Mouse (Mus musculus): Measurements from ENCODE around the gene Bmp8a. TPM values are rescaled to one million over a fixed set of nuclear protein-coding genes. Genes with fewer than 3 reads are reported as not detected.
"Not testable (repeated sequence)": the region's sequence is repeated elsewhere in the genome, so short reads cannot be mapped to it uniquely, and the experiment has no call there.

Gene Bmp8a
- polyA plus RNA-seq, 1 experiment, result 1.2 TPM

GRCm38 (mm10) chr4:123327630-123328029 lies 15.4 kb downstream of the Bmp8a start:
- no peak overlapping the region for H3ac ChIP-seq (ENCODE audit: control insufficient read depth, insufficient read length)
- H3K27me3 ChIP-seq (ENCODE audit: control insufficient read depth, insufficient read depth, insufficient read length), result peaks cover 8% of the 10 kb centered on the region
- no peak for TF ChIP-seq E2F4 (IDR thresholded peaks at IDR 0.05; ENCODE audit: insufficient read depth)
- no peak for TF ChIP-seq TCF12 (IDR thresholded peaks at IDR 0.05; ENCODE audit: insufficient read depth, poor library complexity, severe bottlenecking)
- no peak for TF ChIP-seq MYOD1 (IDR thresholded peaks at IDR 0.05; ENCODE audit: control insufficient read depth in 1 of 3, insufficient read length in 2 of 3, low read depth in 2 of 3)
- no peak for TF ChIP-seq CEBPB (IDR thresholded peaks at IDR 0.05; ENCODE audit: insufficient read depth, poor library complexity, severe bottlenecking)
- TF ChIP-seq SRF (IDR thresholded peaks at IDR 0.05; ENCODE audit: control insufficient read depth, insufficient read length, low read depth), result no peak
- no peak for TF ChIP-seq MAX (IDR thresholded peaks at IDR 0.05; ENCODE audit: low read depth)
- TF ChIP-seq TCF3 (IDR thresholded peaks at IDR 0.05; ENCODE audit: insufficient read length, low read depth), result no peak
- TF ChIP-seq MYOG (IDR thresholded peaks at IDR 0.05; ENCODE audit: control insufficient read depth in 1 of 3, insufficient read depth in 1 of 3, insufficient read length in 2 of 3, low read depth in 2 of 3), result no peak
- TF ChIP-seq POLR2AphosphoS2 (IDR thresholded peaks at IDR 0.05; ENCODE audit: insufficient read length, low read depth), result no peak
- H3K36me3 ChIP-seq (ENCODE audit: control insufficient read depth, insufficient read depth), result no peaks in the 10 kb centered on the region
- H3K79me2 ChIP-seq (ENCODE audit: control insufficient read depth, insufficient read depth), result no peaks in the 10 kb centered on the region
- no peak overlapping the region for H3K4me2 ChIP-seq (ENCODE audit: low read depth)
- H3K4me3 ChIP-seq, result no peak overlapping the region

GRCm38 (mm10) chr4:123326087-123326486 lies 17.0 kb downstream of the Bmp8a start:
- no peak overlapping the region for H3ac ChIP-seq (ENCODE audit: control insufficient read depth, insufficient read length)
- no peak overlapping the region for H3K4me3 ChIP-seq
- peaks cover 8% of the 10 kb centered on the region for H3K27me3 ChIP-seq (ENCODE audit: control insufficient read depth, insufficient read depth, insufficient read length)
- no peaks in the 10 kb centered on the region for H3K79me2 ChIP-seq (ENCODE audit: control insufficient read depth, insufficient read depth)
- H3K36me3 ChIP-seq (ENCODE audit: control insufficient read depth, insufficient read depth), result no peaks in the 10 kb centered on the region
- peak overlapping the region; percentile 1 for H3K4me2 ChIP-seq (ENCODE audit: low read depth)
- no peak for TF ChIP-seq MYOG (IDR thresholded peaks at IDR 0.05; ENCODE audit: control insufficient read depth in 1 of 3, insufficient read depth in 1 of 3, insufficient read length in 2 of 3, low read depth in 2 of 3)
- TF ChIP-seq USF1 (IDR thresholded peaks at IDR 0.05; ENCODE audit: low read depth), result no peak
- no peak for TF ChIP-seq TCF12 (IDR thresholded peaks at IDR 0.05; ENCODE audit: insufficient read depth, poor library complexity, severe bottlenecking)
- TF ChIP-seq CEBPB (IDR thresholded peaks at IDR 0.05; ENCODE audit: insufficient read depth, poor library complexity, severe bottlenecking), result no peak
- no peak for TF ChIP-seq SRF (IDR thresholded peaks at IDR 0.05; ENCODE audit: control insufficient read depth, insufficient read length, low read depth)
- no peak for TF ChIP-seq E2F4 (IDR thresholded peaks at IDR 0.05; ENCODE audit: insufficient read depth)
- TF ChIP-seq MAX (IDR thresholded peaks at IDR 0.05; ENCODE audit: low read depth), result no peak
- no peak for TF ChIP-seq MYOD1 (IDR thresholded peaks at IDR 0.05; ENCODE audit: control insufficient read depth in 1 of 3, insufficient read length in 2 of 3, low read depth in 2 of 3)
- no peak for TF ChIP-seq TCF3 (IDR thresholded peaks at IDR 0.05; ENCODE audit: insufficient read length, low read depth)
- no peak for TF ChIP-seq POLR2AphosphoS2 (IDR thresholded peaks at IDR 0.05; ENCODE audit: insufficient read length, low read depth)

GRCm38 (mm10) chr4:123323534-123323933 lies 19.5 kb downstream of the Bmp8a start, which contains the start of gene Oxct2a:
TSS of gene Oxct2a (minus strand) at chr4:123323634.
- Histone ChIP-seq H3K36me3 (ENCODE audit: control insufficient read depth, insufficient read depth) (no peaks in the 10 kb centered on the region), H3K4me3 (no peak within 1 kb of the TSS), H3K4me2 (ENCODE audit: low read depth) (no peak within 1 kb of the TSS), H3ac (ENCODE audit: control insufficient read depth, insufficient read length) (no peak within 1 kb of the TSS), H3K79me2 (ENCODE audit: control insufficient read depth, insufficient read depth) (no peaks in the 10 kb centered on the region), H3K27me3 (ENCODE audit: control insufficient read depth, insufficient read depth, insufficient read length) (peaks cover 8% of the 10 kb centered on the region)
- TF ChIP-seq SRF (IDR thresholded peaks at IDR 0.05; ENCODE audit: control insufficient read depth, insufficient read length, low read depth), result no peak
- TF ChIP-seq USF1 (IDR thresholded peaks at IDR 0.05; ENCODE audit: low read depth), result no peak
- no peak for TF ChIP-seq REST (IDR thresholded peaks at IDR 0.05; ENCODE audit: insufficient read depth, insufficient read length)
- no peak for TF ChIP-seq E2F4 (IDR thresholded peaks at IDR 0.05; ENCODE audit: insufficient read depth)
- no peak for TF ChIP-seq POLR2AphosphoS2 (IDR thresholded peaks at IDR 0.05; ENCODE audit: insufficient read length, low read depth)
- no peak for TF ChIP-seq TCF3 (IDR thresholded peaks at IDR 0.05; ENCODE audit: insufficient read length, low read depth)
- no peak for TF ChIP-seq CEBPB (IDR thresholded peaks at IDR 0.05; ENCODE audit: insufficient read depth, poor library complexity, severe bottlenecking)
- TF ChIP-seq TCF12 (IDR thresholded peaks at IDR 0.05; ENCODE audit: insufficient read depth, poor library complexity, severe bottlenecking), result no peak
- TF ChIP-seq MYOG (IDR thresholded peaks at IDR 0.05; ENCODE audit: control insufficient read depth in 1 of 3, insufficient read depth in 1 of 3, insufficient read length in 2 of 3, low read depth in 2 of 3), result no peak
- TF ChIP-seq POLR2A (IDR thresholded peaks at IDR 0.05; ENCODE audit: insufficient read length, low read depth), result no peak
- TF ChIP-seq MAX (IDR thresholded peaks at IDR 0.05; ENCODE audit: low read depth), result no peak
- no peak for TF ChIP-seq MYOD1 (IDR thresholded peaks at IDR 0.05; ENCODE audit: control insufficient read depth in 1 of 3, insufficient read length in 2 of 3, low read depth in 2 of 3)

GRCm38 (mm10) chr4:123322910-123323309 lies 20.1 kb downstream of the Bmp8a start:
- H3K4me2 ChIP-seq (ENCODE audit: low read depth); H3K36me3 ChIP-seq (ENCODE audit: control insufficient read depth, insufficient read depth); H3K27me3 ChIP-seq (ENCODE audit: control insufficient read depth, insufficient read depth, insufficient read length); H3ac ChIP-seq (ENCODE audit: control insufficient read depth, insufficient read length); H3K79me2 ChIP-seq (ENCODE audit: control insufficient read depth, insufficient read depth); H3K4me3 ChIP-seq: not testable (repeated sequence)

GRCm38 (mm10) chr4:123314497-123314896 lies 28.6 kb downstream of the Bmp8a start:
- Histone ChIP-seq H3ac (ENCODE audit: control insufficient read depth, insufficient read length) (no peak overlapping the region), H3K36me3 (ENCODE audit: control insufficient read depth, insufficient read depth) (no peaks in the 10 kb centered on the region), H3K4me3 (no peak overlapping the region), H3K79me2 (ENCODE audit: control insufficient read depth, insufficient read depth) (no peaks in the 10 kb centered on the region), H3K27me3 (ENCODE audit: control insufficient read depth, insufficient read depth, insufficient read length) (no peaks in the 10 kb centered on the region), H3K4me2 (ENCODE audit: low read depth) (no peak overlapping the region)
- no peak for TF ChIP-seq MAX (IDR thresholded peaks at IDR 0.05; ENCODE audit: low read depth)
- TF ChIP-seq POLR2AphosphoS2 (IDR thresholded peaks at IDR 0.05; ENCODE audit: insufficient read length, low read depth), result no peak
- TF ChIP-seq MYOG (IDR thresholded peaks at IDR 0.05; ENCODE audit: control insufficient read depth in 1 of 3, insufficient read depth in 1 of 3, insufficient read length in 2 of 3, low read depth in 2 of 3), result no peak
- TF ChIP-seq E2F4 (IDR thresholded peaks at IDR 0.05; ENCODE audit: insufficient read depth), result no peak
- no peak for TF ChIP-seq POLR2A (IDR thresholded peaks at IDR 0.05; ENCODE audit: insufficient read length, low read depth)
- TF ChIP-seq TCF3 (IDR thresholded peaks at IDR 0.05; ENCODE audit: insufficient read length, low read depth), result no peak

All from myocyte (in vitro differentiated cells).